Mouse (Mus musculus) neural tube, embryonic 10.5 days (tissue): Measurements from ENCODE around the gene Mif.
"Not testable (repeated sequence)": the region's sequence is repeated elsewhere in the genome, so short reads cannot be mapped to it uniquely, and the experiment has no call there.

Source experiments
- DNase-seq: peaks from one replicate; pipeline ENCODE4 v3.0.0-alpha.2; 2017; ENCODE audit warnings: low spot score; ENCODE audit errors: extremely low spot score

Gene Mif

GRCm38 (mm10) chr10:75873543-75874170 lies 13.6 kb upstream of the Mif start:
- DNase-seq = no peak

- peak; percentile 85 for DNase-seq
Measured at GRCm38 (mm10) chr10:75872915-75873542, 13.0 kb upstream of the Mif start.

DNA sequence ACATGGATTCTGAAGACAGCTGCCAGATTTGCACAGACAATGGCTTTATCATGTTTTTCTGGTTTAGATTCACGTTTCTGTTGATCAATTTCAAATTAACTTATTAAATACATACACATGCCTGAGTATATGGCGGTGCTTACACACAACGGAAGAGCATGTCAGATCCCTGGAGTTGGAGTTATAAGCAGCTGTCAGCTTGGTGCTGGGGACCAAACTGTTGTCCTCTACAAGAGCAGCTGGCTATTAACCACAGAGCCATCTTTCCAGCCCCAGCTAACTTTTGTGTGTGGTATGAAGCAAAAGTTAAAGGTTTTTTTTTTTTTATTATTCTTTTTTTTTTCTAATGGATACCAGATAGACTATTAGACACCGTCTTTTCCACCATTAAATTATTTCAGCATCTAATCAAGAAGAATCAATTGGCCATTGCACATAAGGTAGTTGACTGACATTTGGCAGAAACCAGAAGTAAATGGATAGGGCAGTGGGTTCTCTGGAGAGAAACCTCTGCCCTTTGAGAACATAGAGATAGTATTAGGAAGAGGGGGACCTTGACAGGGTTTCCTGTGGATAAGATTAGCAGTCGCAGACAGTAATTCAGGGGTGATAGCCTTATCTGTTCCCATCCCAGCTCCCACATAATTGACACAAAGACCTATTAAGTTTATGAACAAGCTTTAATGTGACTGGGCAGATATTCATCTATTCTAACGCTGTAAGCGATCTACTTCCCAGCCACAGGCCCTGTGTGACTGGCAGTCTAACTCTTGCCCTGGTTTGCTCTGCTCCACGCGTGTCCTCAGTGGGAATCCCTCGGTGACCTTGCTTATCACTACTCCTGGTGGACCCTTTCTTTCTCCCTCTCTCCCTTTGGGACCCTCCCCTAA lies 12.2 kb upstream of the Mif start:
- no peak for DNase-seq

DNA sequence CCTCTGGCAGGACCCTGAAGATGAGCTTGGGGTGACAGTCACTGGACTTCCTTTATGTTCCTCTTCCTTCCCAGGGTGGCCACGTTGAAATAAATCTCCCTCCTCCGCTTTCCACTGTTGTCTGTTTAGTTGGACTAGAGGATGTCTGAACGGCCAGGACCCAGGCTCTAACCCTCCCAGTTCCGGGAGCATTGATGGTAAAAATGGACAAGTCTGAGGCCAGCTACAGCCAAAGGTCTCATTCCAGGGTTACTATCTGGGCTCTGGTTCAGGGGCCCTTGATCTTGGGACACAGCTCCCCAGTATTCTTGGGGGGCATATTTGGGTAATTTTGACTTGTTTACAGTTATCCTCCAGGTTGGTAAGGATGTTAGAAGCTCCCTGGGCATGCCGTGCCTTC lies 1.5 kb upstream of the Mif start:
- no peak for DNase-seq

DNA sequence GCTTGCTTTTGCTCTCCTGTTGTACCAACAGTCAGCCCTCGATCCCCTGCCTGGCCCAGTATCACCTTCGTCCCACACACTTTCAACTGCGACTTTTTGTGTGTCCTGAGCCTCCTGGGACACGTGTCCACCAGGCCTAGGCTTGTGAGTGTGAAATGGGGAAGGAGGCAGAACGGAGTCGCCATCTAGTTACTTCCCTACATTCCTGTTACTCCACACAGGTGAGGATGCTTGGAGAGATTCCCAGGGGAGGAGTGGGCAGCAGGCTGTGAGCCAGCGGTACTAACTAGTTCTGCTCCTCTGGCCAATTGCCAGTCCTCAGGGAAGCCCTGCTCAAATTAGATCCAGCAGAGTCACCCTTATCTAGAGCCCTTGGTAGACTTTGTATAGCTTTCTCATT lies 706 bp upstream of the Mif start:
- DNase-seq = no peak

DNA sequence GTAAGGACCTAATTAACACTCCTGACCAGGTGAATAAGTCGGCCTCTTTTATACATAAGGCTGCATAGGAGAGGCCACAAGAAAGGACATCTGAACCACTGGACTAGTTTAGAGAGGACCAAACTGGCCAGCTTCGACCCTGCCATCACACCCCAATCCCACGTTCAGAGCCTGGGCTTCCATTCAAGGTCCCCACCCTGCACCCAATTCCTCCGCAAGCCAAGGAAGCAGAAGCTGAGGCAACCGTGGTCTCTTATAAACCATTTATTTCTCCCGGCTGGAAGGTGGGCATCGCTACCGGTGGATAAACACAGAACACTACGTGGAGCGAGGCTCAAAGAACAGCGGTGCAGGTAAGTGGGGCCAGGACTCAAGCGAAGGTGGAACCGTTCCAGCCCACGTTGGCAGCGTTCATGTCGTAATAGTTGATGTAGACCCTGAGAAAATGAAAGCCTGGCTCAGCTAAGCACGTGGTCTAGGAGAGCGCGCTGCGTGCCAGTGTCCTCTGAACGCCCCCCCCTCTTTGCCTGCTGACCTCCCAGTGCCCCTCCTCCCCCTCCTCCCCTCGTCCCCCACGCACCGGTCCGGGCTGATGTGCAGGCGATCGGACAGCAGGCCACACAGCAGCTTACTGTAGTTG lies 813 bp downstream of the Mif start:
- DNase-seq = peak; percentile 75

DNA sequence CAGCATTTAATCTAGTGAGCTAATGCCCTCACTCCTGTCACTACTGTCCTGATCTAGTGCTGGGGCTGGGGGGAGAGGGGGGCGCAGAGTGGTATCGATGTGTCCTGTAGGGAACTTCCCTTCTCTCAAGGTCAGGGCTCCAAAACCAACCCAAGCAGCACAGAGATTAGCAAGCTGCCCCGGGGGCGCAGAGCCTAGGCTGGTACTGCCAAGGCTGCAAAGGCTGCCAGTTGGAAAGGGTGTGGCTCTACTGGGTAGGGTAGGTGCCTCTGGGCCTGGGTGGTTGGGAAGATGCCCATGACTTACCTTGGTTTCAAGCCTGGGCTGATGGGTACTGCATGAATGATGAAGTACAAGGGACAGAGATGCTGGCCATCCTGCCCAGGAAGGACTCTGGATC lies 2.4 kb downstream of the Mif start:
- DNase-seq = no peak

DNA sequence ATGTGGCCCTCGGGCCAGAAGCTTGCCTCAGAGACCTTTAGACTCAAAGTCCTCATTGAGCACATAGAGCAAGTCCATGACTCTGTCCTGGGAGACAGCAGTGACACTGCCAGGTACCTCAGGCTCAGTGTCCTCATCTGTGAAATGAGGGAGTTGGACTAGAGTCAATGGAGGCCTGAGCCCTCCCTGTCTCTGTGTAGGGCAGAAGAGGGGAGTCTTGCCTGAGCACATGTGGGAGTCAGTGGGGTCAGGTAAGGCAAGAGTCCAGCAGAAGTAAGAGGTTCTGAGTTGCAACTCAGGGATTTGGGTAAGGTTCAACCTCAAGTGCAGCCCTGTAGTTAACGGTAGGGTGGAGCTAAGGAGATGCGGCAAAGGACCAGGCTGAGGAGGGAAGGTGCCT lies 3.1 kb downstream of the Mif start:
- no peak for DNase-seq

DNA sequence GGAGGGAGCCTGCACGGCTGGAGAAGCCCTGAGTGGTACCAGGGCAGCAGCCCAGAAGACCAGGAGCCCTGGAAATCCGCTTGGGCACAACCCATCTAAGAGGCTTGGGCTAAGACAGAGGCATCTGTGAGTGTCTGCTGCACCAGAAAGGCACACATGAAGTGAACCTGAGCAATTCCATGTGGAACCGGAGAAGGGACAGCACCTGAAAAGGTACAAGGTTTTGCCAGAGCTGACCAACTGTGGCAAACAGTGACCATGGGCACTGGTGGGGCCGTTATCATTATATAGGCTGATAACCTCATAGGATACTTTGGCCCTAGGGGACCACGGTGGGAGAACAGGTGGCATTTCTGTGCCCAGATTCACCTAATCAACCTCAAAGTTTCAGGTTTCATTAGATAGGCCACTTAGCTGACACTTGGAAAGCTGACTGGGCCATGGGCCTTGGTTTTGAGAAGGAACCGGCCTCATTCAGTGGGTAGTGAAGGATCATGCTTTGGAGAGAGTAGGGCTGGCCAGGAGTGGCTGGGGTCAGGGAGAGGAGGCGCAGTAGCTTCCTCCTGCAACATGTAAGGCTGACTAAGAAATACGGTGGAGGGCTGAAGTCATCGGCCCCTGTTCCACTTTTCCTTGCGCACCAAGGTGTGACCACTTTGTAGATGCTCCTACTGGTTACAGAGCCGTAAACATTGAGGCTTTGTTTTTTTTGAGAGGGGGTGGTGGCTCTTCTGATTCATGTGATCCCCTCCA lies 3.7 kb downstream of the Mif start:
- DNase-seq = no peak

GRCm38 (mm10) chr10:75855416-75855981 lies 4.5 kb downstream of the Mif start:
- no peak for DNase-seq

- no peak for DNase-seq
Measured at GRCm38 (mm10) chr10:75854791-75855190, 5.2 kb downstream of the Mif start.

- DNase-seq = no peak
Measured at GRCm38 (mm10) chr10:75854096-75854495, 5.9 kb downstream of the Mif start.

- DNase-seq = peak; percentile 82
Measured at GRCm38 (mm10) chr10:75853452-75853851, 6.6 kb downstream of the Mif start.

- no peak for DNase-seq
Measured at GRCm38 (mm10) chr10:75852539-75853125, 7.4 kb downstream of the Mif start.

DNA sequence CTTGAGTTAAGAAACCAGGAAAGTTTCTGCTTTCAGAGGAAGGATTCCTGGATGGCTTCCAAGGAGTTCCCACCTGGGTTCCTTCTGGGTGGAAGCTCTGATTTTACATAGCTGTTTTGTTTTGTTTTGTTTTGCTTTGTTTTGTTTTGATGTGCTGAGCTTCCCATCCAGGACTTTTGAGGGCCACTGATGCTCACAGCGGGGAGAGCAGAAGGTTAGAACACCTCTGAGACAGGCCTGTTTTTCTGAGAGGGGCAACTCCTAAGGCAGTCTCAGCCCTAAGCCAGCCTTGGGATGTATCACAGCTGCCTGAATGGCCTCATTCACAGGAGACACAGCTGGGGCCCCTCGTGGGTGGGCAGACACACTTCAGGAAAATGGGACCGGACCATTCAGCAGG lies 8.4 kb downstream of the Mif start:
- DNase-seq = no peak

DNA sequence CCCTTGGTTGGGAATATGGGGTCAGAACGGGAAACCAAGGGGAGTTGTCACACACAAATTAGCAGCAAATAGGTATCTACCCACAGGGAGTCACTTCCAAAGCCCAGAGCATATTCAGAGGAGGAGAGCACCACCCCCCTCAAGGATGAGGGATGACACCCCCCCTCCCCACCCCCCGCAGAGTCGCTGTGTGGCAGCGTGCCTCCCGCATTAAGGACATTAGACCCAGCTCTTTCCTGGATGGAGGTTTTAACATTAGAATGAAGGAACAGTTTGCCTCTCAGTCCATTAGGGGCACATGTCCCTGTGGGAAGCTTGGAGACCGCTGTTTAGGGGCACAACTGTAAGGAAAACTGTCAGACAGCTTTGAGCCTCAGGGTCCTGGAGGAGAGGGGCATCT lies 9.0 kb downstream of the Mif start:
- DNase-seq = no peak

DNA sequence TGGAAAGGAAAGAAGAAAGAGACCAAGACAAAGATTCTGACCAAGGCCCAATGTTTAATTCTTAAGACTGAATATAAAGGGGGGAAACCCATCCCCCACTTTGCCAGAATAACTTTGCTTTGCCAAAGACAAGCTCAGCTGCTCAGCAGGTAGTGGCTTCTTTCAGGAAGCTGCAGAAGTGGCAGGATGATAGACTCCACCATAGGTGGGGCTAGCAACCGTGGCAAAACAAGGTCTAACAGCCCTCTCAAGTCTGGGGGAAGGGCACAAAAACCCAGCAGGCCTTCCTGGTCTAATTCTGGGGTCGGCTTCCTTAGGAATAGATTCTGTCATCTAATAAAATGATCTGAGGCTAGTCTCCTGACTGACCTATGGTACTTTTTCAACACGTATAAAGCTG lies 11.7 kb downstream of the Mif start:
- DNase-seq = no peak

DNA sequence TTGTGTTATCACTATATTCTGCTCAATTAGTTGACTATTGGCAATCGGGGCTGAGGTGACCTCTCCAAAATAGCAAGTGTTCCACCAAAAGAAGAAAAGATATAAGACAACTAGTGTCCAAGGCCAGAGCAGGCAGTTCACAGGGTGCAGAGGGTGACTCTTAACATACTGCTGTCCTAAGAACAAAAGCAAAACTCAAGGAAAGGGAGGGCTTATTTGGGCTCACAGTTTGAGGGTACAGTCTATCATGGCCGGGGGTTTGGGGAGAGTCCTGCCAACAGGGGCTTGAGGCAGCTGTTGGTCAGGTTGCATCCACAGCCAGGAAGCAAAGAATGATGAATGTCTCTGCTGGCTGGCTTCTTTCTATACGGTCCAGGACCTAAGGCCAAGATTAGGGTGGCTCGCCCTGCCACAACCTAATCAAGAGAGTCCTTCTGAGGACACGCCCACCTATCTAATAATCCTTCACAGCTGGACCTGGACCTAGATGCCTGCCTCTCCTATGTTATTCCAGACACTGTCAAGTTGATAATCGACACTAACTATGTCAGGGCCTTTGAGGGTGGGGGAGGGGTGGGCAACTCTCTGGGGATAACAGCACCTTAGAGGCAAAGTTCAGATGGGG lies 14.6 kb downstream of the Mif start:
- DNase-seq = no peak

- no peak for DNase-seq
Measured at GRCm38 (mm10) chr10:75844800-75845199, 15.2 kb downstream of the Mif start.

GRCm38 (mm10) chr10:75843898-75844297 lies 16.1 kb downstream of the Mif start:
- not testable (repeated sequence) for DNase-seq
